Mouse (Mus musculus): ENCODE results near the gene Srms. TPM values are rescaled to one million over a fixed set of nuclear protein-coding genes. Genes with fewer than 3 reads are reported as not detected.

Srms gene
- polyA plus RNA-seq (2014; fragmentation: Nextera tagmentation; extraction: Ambion mirVana): 0.11 and 0.16 TPM in 2 replicates

DNA sequence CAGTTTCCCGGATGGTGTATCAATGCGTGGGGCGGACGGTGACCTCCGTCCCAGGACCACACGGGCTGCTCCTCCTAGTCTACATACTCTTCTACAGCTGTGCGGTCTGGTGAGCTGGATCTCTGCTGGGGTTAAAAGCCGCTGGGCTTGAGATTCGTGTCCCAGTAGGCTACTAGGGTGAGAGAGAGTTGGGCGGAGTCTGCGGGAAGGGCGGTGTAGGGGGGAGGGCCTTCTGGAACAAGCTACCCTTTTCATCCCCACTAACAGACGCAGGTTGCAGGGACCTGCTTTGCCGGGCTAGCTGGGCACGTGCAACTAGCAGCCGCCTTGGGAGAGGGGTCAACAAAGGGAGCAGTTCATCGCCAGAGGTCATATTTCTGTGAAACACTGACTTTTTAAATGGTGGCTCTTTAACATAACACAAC lies at the start of gene Srms:
Srms (minus strand) TSS at position 165 of the 425 bp plus-strand sequence.
- no peaks in the 10 kb centered on the region for H3K9me3 ChIP-seq (ENCODE audit: control insufficient read depth, low read length)
- no peaks in the 10 kb centered on the region for H3K36me3 ChIP-seq (ENCODE audit: control insufficient read depth, insufficient read depth, low read length)
- H3K27ac ChIP-seq (replicated peaks; ENCODE audit: low read depth, low read length): no peak within 1 kb of the TSS
- DNase-seq: no peak
- WGBS: 2% methylated on average over 17 of the region's 17 CpGs
- H3K9ac ChIP-seq (replicated peaks; ENCODE audit: low read length): no peak within 1 kb of the TSS
- peak within 1 kb of the TSS; percentile 41 for H3K4me2 ChIP-seq (ENCODE audit: low read length)
- H3K4me1 ChIP-seq (ENCODE audit: control insufficient read depth, insufficient read depth, low read length): peaks cover 12% of the 10 kb centered on the region; the same call in 1 of the 2 replicates
- H3K4me3 ChIP-seq (replicated peaks; ENCODE audit: low read depth, low read length): peak within 1 kb of the TSS; percentile 18; the same call in 1 of the 2 replicates
- ATAC-seq (ENCODE audit: low FRiP score, low TSS enrichment): no peak
- peaks cover 27% of the 10 kb centered on the region for H3K27me3 ChIP-seq (ENCODE audit: control insufficient read depth, insufficient read depth, low read length)

GRCm38 (mm10) chr2:181253248-181253647 lies 40.3 kb upstream of the Srms start:
- 89% methylated on average over 1 of the region's 1 CpGs for WGBS
- H3K27me3 ChIP-seq (ENCODE audit: control insufficient read depth, insufficient read depth, low read length): no peaks in the 10 kb centered on the region
- H3K9ac ChIP-seq (replicated peaks; ENCODE audit: low read length): no peak overlapping the region
- no peak for ATAC-seq (ENCODE audit: low FRiP score, low TSS enrichment)
- H3K4me3 ChIP-seq (replicated peaks; ENCODE audit: low read depth, low read length): no peak overlapping the region
- H3K9me3 ChIP-seq (ENCODE audit: control insufficient read depth, low read length): no peaks in the 10 kb centered on the region
- DNase-seq: no peak
- no peak overlapping the region for H3K4me2 ChIP-seq (ENCODE audit: low read length)
- H3K4me1 ChIP-seq (ENCODE audit: control insufficient read depth, insufficient read depth, low read length): no peaks in the 10 kb centered on the region
- no peak overlapping the region for H3K27ac ChIP-seq (replicated peaks; ENCODE audit: low read depth, low read length)
- H3K36me3 ChIP-seq (ENCODE audit: control insufficient read depth, insufficient read depth, low read length): peaks cover 66% of the 10 kb centered on the region

DNA sequence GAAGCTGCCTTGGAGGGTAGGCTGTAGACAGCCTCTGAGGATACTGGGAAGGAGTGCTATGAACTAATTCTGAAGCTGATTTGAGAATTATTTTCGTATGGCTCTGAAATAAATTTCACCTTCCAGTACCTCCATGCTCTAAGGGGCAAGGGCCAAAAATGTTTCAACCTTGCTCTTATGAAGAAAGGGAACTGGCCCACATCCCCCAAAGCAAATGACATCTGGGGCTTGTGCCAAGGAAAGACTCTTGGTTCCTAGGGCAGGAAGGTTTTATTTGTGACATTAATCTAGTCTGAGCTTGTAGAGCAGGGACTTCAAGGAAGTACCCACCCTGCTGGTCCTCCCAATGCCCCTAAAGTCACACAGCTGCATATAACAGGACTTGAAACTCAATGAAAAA lies 38.9 kb upstream of the Srms start:
- Histone ChIP-seq H3K4me1 (ENCODE audit: control insufficient read depth, insufficient read depth, low read length) (no peaks in the 10 kb centered on the region), H3K27me3 (ENCODE audit: control insufficient read depth, insufficient read depth, low read length) (no peaks in the 10 kb centered on the region), H3K27ac (replicated peaks; ENCODE audit: low read depth, low read length) (no peak overlapping the region), H3K36me3 (ENCODE audit: control insufficient read depth, insufficient read depth, low read length) (peaks cover 52% of the 10 kb centered on the region), H3K9ac (replicated peaks; ENCODE audit: low read length) (no peak overlapping the region), H3K9me3 (ENCODE audit: control insufficient read depth, low read length) (no peaks in the 10 kb centered on the region), H3K4me2 (ENCODE audit: low read length) (no peak overlapping the region), H3K4me3 (replicated peaks; ENCODE audit: low read depth, low read length) (no peak overlapping the region)
- no peak for DNase-seq
- no peak for ATAC-seq (ENCODE audit: low FRiP score, low TSS enrichment)
- WGBS: 93% methylated on average over 1 of the region's 1 CpGs

GRCm38 (mm10) chr2:181249217-181249616 lies 36.2 kb upstream of the Srms start:
- Histone ChIP-seq H3K36me3 (ENCODE audit: control insufficient read depth, insufficient read depth, low read length) (peaks cover 28% of the 10 kb centered on the region), H3K27ac (replicated peaks; ENCODE audit: low read depth, low read length) (no peak overlapping the region), H3K9ac (replicated peaks; ENCODE audit: low read length) (no peak overlapping the region), H3K4me1 (ENCODE audit: control insufficient read depth, insufficient read depth, low read length) (no peaks in the 10 kb centered on the region), H3K27me3 (ENCODE audit: control insufficient read depth, insufficient read depth, low read length) (no peaks in the 10 kb centered on the region), H3K4me2 (ENCODE audit: low read length) (no peak overlapping the region), H3K9me3 (ENCODE audit: control insufficient read depth, low read length) (no peaks in the 10 kb centered on the region), H3K4me3 (replicated peaks; ENCODE audit: low read depth, low read length) (no peak overlapping the region)
- DNase-seq (no peak), ATAC-seq (ENCODE audit: low FRiP score, low TSS enrichment) (no peak)
- WGBS: 92% methylated on average over 10 of the region's 10 CpGs

DNA sequence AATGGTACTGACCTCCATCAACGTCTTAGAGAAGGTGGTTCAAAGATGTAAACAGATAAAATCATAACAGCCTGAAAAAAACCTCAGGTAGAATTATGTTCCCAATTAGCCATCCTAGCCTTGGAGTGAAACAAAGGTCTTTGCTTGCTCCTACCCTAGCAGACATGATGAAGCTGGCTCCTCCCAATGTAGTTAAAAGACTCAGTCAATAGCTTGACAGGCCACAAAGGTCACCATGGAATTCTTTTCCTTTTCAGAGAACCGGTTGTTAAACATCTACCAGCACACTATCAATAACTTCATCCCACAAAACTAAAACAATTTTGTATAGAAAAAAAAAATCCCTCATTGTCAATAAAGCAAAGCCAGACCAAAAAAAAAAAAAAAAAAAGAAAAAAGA lies 32.0 kb upstream of the Srms start:
- no peaks in the 10 kb centered on the region for H3K36me3 ChIP-seq (ENCODE audit: control insufficient read depth, insufficient read depth, low read length)
- no peak overlapping the region for H3K27ac ChIP-seq (replicated peaks; ENCODE audit: low read depth, low read length)
- no peak overlapping the region for H3K9ac ChIP-seq (replicated peaks; ENCODE audit: low read length)
- WGBS: 44% methylated on average over 2 of the region's 2 CpGs
- H3K4me2 ChIP-seq (ENCODE audit: low read length): no peak overlapping the region
- no peak for ATAC-seq (ENCODE audit: low FRiP score, low TSS enrichment)
- no peak for DNase-seq
- no peaks in the 10 kb centered on the region for H3K4me1 ChIP-seq (ENCODE audit: control insufficient read depth, insufficient read depth, low read length)
- no peaks in the 10 kb centered on the region for H3K9me3 ChIP-seq (ENCODE audit: control insufficient read depth, low read length)
- H3K27me3 ChIP-seq (ENCODE audit: control insufficient read depth, insufficient read depth, low read length): no peaks in the 10 kb centered on the region
- no peak overlapping the region for H3K4me3 ChIP-seq (replicated peaks; ENCODE audit: low read depth, low read length)

GRCm38 (mm10) chr2:181243706-181244394 lies 30.9 kb upstream of the Srms start:
- Histone ChIP-seq H3K4me2 (ENCODE audit: low read length) (no peak overlapping the region), H3K4me1 (ENCODE audit: control insufficient read depth, insufficient read depth, low read length) (no peaks in the 10 kb centered on the region), H3K4me3 (replicated peaks; ENCODE audit: low read depth, low read length) (no peak overlapping the region), H3K9ac (replicated peaks; ENCODE audit: low read length) (no peak overlapping the region), H3K9me3 (ENCODE audit: control insufficient read depth, low read length) (no peaks in the 10 kb centered on the region), H3K27me3 (ENCODE audit: control insufficient read depth, insufficient read depth, low read length) (no peaks in the 10 kb centered on the region), H3K27ac (replicated peaks; ENCODE audit: low read depth, low read length) (no peak overlapping the region), H3K36me3 (ENCODE audit: control insufficient read depth, insufficient read depth, low read length) (no peaks in the 10 kb centered on the region)
- ATAC-seq (ENCODE audit: low FRiP score, low TSS enrichment) (no peak), DNase-seq (no peak)
- WGBS: 34% methylated on average over 11 of the region's 11 CpGs

GRCm38 (mm10) chr2:181242314-181242665 lies 29.3 kb upstream of the Srms start:
- H3K4me2 ChIP-seq (ENCODE audit: low read length): no peak overlapping the region
- no peak overlapping the region for H3K9ac ChIP-seq (replicated peaks; ENCODE audit: low read length)
- H3K36me3 ChIP-seq (ENCODE audit: control insufficient read depth, insufficient read depth, low read length): no peaks in the 10 kb centered on the region
- H3K27me3 ChIP-seq (ENCODE audit: control insufficient read depth, insufficient read depth, low read length): no peaks in the 10 kb centered on the region
- no peak for DNase-seq
- no peaks in the 10 kb centered on the region for H3K9me3 ChIP-seq (ENCODE audit: control insufficient read depth, low read length)
- no peaks in the 10 kb centered on the region for H3K4me1 ChIP-seq (ENCODE audit: control insufficient read depth, insufficient read depth, low read length)
- 73% methylated on average over 3 of the region's 3 CpGs for WGBS
- H3K4me3 ChIP-seq (replicated peaks; ENCODE audit: low read depth, low read length): no peak overlapping the region
- no peak overlapping the region for H3K27ac ChIP-seq (replicated peaks; ENCODE audit: low read depth, low read length)
- no peak for ATAC-seq (ENCODE audit: low FRiP score, low TSS enrichment)

GRCm38 (mm10) chr2:181241602-181242313 lies 28.8 kb upstream of the Srms start, which contains the start of gene Helz2:
Gene Helz2 (minus strand): TSS chr2:181242027.
- Histone ChIP-seq H3K4me3 (replicated peaks; ENCODE audit: low read depth, low read length) (no peak within 1 kb of the TSS), H3K4me1 (ENCODE audit: control insufficient read depth, insufficient read depth, low read length) (no peaks in the 10 kb centered on the region), H3K36me3 (ENCODE audit: control insufficient read depth, insufficient read depth, low read length) (no peaks in the 10 kb centered on the region), H3K27me3 (ENCODE audit: control insufficient read depth, insufficient read depth, low read length) (no peaks in the 10 kb centered on the region), H3K4me2 (ENCODE audit: low read length) (peak within 1 kb of the TSS; percentile 33), H3K9me3 (ENCODE audit: control insufficient read depth, low read length) (no peaks in the 10 kb centered on the region), H3K27ac (replicated peaks; ENCODE audit: low read depth, low read length) (no peak within 1 kb of the TSS), H3K9ac (replicated peaks; ENCODE audit: low read length) (0 out of 2 replicates have a peak within 1 kb of the TSS, but pooled peaks have one; percentile 20)
- no peak for ATAC-seq (ENCODE audit: low FRiP score, low TSS enrichment)
- DNase-seq: no peak
- 15% methylated on average over 16 of the region's 16 CpGs for WGBS
